Mouse (Mus musculus): ENCODE data around the gene Sdcbp2.

The Sdcbp2 gene

GRCm38 (mm10) chr2:151571873-151572700 is at the start of gene Sdcbp2:
Gene Sdcbp2, plus strand, starts transcription at chr2:151572622.
- no peak for DNase-seq (ENCODE audit: low spot score)

DNA sequence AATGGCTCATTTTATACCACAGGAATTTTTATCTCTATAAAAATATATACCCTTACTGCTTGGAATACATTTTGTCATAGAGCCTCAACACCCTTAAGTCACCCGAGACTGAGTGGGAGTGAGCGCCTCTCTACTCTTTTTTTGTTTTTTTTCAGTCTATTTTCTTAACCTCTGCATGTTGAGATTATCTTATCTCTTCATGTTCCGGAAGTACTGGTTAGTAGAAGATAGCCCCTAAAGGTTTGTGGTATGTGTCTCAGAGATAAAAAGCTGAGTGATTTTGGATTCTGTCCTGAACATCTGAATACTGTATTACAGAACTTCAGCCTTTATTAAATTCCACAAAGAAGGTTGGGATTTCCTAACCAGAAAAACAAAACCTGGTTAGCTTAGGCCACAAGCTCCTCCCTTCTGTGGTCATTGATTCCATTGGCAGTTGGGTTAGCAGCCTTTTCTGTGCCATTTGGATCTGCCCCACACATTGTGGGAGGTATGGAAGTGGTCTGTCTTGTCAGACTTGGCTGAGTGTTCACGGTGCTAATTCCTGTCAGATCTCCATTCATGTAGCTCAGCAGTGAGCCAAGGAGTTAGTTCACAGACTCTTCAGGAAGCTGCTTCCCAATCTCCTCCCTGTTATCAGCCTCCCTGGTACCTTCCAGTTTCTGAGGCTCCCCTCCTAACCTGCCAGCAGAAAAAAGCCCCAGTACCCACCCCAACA is 47.9 kb upstream of the Sdcbp2 start:
- DNase-seq (ENCODE audit: low spot score): no peak

GRCm38 (mm10) chr2:151525520-151525919 is 46.9 kb upstream of the Sdcbp2 start:
- DNase-seq (ENCODE audit: low spot score): no peak

- DNase-seq (ENCODE audit: low spot score): no peak
These were observed 44.4 kb upstream of the Sdcbp2 start for GRCm38 (mm10) chr2:151528066-151528465.

GRCm38 (mm10) chr2:151529169-151529568 is 43.3 kb upstream of the Sdcbp2 start:
- no peak for DNase-seq (ENCODE audit: low spot score)

GRCm38 (mm10) chr2:151530378-151531230 is 41.8 kb upstream of the Sdcbp2 start:
- DNase-seq (ENCODE audit: low spot score): no peak

DNA sequence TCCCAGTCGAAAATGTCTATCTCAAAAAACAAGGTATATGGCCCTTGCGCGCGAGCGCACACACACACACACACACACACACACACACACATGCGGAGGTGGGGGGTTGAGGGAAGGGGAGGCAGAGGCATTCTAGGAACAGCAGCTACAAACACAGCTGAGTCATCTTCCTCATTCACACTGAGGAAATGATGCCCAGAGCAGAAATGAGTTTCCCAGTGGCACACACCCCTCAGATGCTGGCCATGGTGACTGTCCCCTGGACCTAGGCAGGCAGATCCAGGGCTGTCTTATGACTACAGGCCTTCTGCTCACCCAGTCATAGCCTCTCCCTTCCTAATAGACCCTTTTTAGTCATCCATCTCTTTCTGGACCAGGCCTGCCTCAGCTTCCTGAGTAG is 38.8 kb upstream of the Sdcbp2 start:
- no peak for DNase-seq (ENCODE audit: low spot score)

DNA sequence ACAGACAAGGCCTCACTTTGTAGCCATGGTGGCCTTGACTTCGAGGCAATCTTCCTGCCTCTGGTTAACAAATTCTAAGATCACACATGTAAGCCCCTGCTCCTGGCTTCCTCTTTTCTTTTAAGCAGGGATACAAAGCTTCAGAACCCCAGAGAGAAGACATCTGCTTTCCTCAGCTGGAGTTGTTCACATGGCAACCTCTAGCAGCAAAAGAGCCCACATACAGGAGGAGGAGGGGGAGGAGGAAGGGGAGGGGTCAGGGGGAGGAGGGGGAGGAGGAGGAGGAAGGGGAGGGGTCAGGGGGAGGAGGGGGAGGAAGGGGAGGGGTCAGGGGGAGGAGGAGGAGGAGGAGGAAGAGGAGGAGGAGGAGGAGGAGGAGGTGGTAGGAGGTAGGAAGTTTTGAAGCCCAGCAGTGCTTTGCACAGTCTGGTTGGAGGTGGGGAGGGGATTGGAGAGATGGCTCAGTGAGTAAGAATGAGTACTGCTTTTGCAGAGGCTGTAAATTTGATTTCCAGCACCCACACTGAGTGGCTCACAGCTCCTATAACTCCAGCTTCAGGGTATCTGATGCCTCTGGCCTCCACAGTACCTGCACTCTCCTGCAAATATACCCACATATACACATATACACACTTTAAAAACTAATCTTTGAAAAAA is 36.3 kb upstream of the Sdcbp2 start:
- DNase-seq (ENCODE audit: low spot score): no peak

- no peak for DNase-seq (ENCODE audit: low spot score)
These were observed 35.8 kb upstream of the Sdcbp2 start for GRCm38 (mm10) chr2:151536618-151536974.

DNA sequence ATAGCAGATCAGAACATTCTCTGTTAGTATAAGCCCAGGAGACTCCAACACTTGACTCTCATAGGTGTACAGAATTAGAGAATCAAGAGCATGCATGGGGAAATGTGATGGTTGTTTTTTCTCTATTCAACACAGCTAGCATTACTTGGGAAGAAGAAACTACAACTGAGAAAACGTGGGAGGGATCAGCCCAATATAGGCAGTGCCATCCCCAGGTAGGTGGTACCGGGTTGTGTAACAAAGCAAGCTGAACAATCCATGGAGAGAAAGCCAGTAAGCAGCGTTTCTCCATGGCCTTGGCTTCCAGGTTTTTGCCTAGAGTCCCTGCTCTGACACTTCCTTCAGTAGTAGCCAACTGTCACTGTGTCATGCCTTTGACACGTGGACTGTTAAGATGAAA is 33.8 kb upstream of the Sdcbp2 start:
- no peak for DNase-seq (ENCODE audit: low spot score)

DNA sequence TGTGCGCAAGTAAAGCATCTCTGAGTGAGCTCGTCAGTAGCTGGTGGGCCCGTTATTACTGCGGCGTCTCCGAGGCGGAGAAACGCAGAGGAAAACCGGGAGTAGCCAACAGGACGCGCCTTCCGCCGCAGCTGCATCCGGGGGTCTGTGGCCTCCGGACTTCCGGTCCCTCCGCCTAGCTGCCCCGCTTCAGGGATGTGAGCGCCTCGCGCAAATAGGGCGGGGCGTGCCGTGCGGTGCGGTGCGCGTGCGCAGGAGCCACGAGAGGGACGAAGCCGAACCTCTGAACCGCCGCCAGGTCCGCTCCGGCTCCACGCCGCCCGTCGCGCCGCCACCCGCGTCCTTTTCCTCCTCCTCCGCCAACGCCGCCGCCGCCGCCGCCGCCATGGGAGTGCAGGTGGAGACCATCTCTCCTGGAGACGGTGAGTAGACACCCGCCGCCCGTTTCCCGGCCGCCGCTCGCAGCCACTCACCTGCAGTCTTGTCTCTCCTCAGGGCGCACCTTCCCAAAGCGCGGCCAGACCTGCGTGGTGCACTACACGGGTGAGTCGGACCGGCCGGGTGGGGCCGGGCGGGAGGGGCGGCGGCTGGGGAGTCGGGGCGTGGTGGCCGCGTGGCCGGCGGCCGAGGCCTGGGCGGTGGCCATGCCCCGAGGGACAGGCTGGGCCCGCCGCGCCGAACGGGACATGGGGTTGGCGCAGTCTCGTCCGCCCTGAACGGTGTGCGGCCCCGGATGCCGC is 29.9 kb upstream of the Sdcbp2 start, which contains the start of gene Fkbp1a:
Gene Fkbp1a (plus strand): TSS at position 161 of the 740 bp plus-strand sequence.
- DNase-seq (ENCODE audit: low spot score): peak; percentile 85

DNA sequence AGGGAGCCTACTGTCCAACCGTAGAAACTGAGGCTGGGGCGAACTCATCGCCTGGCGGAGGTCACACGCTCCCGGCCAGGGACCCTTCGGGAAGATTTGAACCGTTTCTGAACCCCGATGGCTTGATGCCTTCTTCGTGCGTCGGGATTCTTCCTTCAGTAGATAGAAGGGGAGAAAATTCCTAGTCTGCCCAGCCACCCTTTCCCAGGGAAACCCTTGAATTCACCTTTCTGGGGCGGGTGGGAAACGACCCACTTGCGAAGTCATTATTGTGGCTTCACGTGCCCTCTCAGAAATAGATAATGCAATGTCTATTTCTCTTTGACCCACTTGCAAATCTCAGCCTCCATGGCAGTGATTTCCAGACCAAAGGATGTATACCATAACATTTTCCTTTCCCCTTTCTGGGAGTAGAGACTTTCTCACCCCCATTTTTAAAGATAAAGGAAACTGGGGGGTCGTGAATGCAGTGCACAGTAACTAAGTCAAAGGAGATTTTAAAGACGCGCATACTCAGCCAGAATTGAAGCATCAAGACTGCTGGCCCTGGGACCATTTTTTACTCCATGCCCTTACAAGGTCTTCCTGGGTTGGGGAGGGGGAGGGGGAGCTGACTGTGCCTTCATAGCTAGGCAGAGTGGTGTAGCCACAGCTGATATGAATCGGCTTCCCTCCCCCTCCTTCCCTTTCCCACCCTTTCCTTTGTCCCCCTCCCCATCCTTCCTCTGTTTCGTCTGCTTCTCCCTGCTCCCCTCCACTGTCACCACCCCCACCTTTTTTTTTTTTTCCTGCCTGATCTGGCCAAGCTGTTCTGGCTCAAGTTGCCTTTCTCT is 29.1 kb upstream of the Sdcbp2 start:
- no peak for DNase-seq (ENCODE audit: low spot score)

DNA sequence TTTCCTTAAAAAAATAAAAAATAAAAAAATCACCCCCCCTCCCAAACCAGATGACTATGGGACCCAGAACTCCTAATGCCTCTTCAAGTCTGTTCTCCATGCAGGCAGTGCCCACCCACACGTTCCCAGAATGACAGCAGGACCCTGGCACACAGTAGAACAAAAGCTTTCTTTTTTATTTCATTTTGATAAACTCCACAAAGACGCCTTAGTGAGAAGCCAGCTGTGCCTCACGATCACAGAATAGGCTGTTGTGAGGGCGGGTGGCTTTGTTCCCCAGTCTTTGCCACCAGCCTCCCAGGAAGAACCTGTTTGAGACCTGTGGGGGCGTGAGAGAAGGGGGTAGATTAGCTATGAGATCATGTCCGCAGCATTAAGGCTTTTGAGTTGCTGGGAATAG is 27.7 kb upstream of the Sdcbp2 start:
- DNase-seq (ENCODE audit: low spot score): no peak

- no peak for DNase-seq (ENCODE audit: low spot score)
These were observed 25.9 kb upstream of the Sdcbp2 start for GRCm38 (mm10) chr2:151546571-151546970.

DNA sequence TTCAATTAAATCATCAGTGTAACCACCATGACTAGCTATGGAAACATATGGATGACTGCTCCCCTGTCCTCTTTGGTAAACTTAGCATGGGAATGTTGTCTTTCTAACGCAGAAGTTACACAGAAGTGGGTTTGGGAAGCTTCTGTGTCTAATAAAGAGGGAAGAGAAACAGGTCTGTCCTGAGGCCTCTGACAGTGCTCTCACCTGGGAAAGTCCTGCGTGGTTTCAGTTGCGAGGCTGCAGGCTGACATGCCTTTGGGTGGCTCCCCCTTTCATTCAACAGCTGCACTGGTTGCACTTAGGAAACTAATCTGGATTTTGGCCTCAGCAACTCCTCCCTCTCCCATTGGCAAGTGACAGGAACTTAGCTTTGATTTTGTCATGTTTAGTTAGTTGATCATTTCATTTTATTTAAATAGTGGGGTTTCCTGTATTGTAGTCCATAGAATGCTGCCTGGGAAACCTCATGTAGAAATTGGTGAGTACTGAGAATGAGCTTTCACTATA is 22.8 kb upstream of the Sdcbp2 start:
- DNase-seq (ENCODE audit: low spot score): no peak

DNA sequence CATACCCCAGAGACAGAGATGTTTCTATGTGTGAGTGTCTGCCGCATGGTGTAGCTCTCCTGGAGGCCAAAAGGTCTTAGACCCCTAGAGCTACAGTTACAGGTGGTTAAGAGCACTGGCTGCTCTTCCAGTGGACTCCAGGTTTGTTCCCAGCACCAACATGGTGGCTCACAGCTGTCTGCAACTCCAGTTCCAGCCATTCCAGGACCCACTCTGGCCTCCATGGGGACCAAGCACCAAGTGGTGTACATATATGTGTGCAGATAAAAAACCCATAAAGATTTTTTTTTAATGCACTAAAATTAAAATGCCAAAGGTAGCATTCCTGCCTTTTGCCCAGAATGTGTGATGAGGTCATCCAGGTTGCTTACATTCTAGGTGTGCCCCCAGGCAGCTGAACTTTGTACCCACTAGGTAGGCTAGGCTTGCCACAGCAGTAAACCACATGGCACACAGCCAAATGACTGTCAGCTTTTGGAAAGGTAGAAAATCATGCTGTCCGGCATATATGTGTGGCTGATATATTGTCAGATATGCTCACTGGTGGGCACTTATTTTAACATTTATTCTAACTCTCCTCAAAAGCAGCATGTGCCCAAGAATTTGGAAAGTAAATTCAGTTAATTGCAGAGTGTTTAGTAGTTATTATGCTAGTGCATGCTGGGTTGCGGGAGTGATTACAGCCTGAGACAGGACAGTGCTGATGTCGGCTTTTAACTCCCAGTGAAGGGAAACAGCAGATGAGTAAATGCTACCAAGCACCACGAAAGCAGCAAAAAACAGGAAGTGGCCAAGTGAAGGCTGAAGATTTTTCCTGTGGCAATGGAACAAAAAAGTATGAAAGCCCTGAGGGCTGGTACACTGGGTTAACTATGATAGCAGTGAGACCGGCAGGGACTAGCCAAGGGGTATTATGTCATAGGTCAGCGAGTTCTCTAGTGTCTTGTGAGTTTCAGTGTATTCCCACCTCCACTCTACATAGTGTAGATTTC is 9.2 kb upstream of the Sdcbp2 start:
- DNase-seq (ENCODE audit: low spot score): no peak

GRCm38 (mm10) chr2:151564006-151564405 is 8.4 kb upstream of the Sdcbp2 start:
- no peak for DNase-seq (ENCODE audit: low spot score)

DNA sequence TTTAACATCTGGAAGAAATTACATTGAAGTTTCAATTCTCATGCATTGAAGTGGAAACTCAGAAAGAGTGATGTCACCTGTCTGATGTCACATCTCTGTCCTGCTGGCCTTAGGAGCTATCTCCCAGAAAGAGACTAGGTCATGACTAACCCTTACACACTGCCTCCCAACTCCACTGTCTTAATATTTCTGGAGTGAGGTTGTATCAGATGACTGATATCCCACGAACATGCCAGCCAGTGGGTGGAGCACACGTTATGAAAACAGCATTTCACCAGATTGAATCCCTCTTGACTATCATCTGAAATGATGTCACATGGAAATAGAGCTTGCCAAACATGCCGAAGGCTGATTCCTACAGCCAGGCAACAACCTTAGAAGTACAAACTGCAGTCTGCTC is 7.4 kb upstream of the Sdcbp2 start:
- DNase-seq (ENCODE audit: low spot score): no peak

DNA sequence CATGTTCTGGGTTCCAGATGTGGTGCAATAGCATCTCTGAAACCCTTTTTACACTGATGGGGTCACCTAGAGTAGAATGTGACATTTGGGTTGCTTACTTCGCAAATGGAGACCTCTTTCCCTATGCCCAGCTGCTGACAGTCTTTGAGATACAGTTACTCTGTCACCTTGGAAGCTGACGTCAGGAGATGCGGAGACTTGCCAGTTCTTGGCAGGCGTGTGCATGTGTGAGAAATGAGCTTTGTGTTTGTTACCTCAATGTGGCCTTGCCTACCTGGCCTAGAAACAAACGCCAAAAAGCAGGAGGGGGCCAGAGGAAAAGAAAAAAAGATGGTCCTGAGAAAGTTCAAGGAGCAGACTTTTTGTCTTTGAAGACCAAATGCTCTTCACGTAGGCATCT is 5.6 kb upstream of the Sdcbp2 start:
- DNase-seq (ENCODE audit: low spot score): no peak

Measured in urinary bladder, postnatal 10 days (tissue).